Mouse (Mus musculus): Measurements from ENCODE around the gene Gm9887. TPM values are rescaled to one million over a fixed set of nuclear protein-coding genes. Genes with fewer than 3 reads are reported as not detected.
A peak's percentile ranks its signal among the peaks of the same experiment; 100 is the strongest.

Gene Gm9887
- 6.5 TPM for polyA plus RNA-seq (2012; fragmentation: generic; extraction: Trizol)
- long read RNA-seq, experiment 1, result 0 reads
- long read RNA-seq, experiment 2, result 0 reads

DNA sequence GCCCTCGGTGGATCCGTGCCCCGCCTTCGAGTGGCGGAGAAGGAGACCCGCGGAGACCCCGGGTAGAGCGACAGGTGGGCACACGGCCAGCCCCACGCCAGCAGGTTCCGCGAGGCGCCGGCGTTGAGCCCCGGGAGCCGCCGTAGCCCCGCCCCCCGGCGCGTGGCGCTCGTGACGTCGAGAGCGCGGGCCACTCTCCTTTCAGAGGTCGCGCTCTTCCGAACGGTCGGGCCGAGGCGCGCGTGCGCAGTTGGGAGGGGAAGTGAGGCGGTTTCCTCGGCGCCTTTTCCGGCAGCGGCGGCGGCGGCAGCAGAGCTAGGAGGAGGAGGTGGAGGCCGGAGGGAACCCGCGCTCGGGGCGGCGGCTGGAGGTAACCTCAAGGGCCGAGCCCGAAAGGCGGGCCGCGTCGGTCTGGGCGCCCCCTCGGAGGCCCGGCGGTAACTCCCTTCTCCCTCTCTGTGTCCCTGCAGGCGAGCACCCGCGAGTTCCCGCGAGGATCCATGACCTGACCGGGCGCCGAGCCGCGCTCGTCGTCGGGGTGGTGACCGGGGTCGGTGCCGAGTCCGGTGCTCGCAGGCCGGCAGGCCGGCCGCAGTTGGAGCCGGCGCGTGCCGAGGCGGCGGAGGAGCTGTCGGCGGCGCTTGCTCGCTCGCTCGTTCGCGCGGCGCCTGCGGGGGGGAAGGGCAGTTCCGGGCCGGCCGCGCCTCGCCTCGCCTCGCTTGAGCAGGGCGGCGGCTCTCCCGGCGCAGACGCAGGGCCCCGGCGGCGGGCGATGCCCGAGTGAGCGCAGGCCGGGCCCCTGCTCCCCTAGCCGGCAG lies at the start of gene Gm9887, which contains the start of gene Arf6:
Gm9887 (minus strand) TSS at position 605 of the 818 bp plus-strand sequence.
Arf6 (plus strand) TSS at position 297 of the 818 bp plus-strand sequence.
- peaks cover 43% of the 10 kb centered on the region for H3K36me3 ChIP-seq (ENCODE audit: control insufficient read depth, insufficient read depth)
- H3ac ChIP-seq (ENCODE audit: control insufficient read depth, insufficient read length, low read depth), result peak within 1 kb of the TSS; percentile 96
- peak within 1 kb of the TSS; percentile 91 for H3K4me3 ChIP-seq (ENCODE audit: insufficient read depth, poor library complexity, severe bottlenecking)
- H3K27me3 ChIP-seq (ENCODE audit: control insufficient read depth, insufficient read depth, insufficient read length), result no peaks in the 10 kb centered on the region
- TF ChIP-seq FOSL1 (IDR thresholded peaks at IDR 0.05; ENCODE audit: insufficient read depth, low read length, poor library complexity, severe bottlenecking) (no peak), MAX (IDR thresholded peaks at IDR 0.05) (peak; percentile 53), CTCF (IDR thresholded peaks at IDR 0.05; ENCODE audit: control insufficient read depth, insufficient read depth, insufficient read length) (no peak)
- peaks cover 52% of the 10 kb centered on the region for H3K79me2 ChIP-seq (ENCODE audit: control insufficient read depth, insufficient read depth)
- peaks cover 47% of the 10 kb centered on the region for H3K79me3 ChIP-seq (ENCODE audit: low read depth)

DNA sequence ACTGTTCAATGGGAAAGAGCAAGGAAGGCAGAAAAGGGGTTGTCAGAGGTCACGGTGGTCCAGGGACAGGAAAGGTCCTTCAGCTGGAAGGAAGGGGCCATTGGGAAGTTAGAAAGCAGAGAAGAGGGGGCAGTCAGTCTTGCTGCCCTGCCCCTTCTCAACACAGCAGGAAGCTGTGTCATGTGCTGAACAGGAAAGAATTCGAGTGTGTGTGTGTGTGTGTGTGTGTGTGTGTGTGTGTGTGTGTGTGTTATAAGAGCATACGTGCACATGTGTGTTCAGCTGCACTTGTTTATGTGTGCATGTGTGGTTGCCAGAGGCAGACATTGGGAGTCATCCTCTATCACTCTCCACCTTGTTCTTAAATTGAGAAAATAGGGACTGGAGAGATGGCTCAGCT lies 48.5 kb upstream of the Gm9887 start:
- Histone ChIP-seq H3K79me3 (ENCODE audit: low read depth) (no peaks in the 10 kb centered on the region), H3K36me3 (ENCODE audit: control insufficient read depth, insufficient read depth) (no peaks in the 10 kb centered on the region), H3K4me3 (ENCODE audit: insufficient read depth, poor library complexity, severe bottlenecking) (no peak overlapping the region), H3ac (ENCODE audit: control insufficient read depth, insufficient read length, low read depth) (no peak overlapping the region), H3K79me2 (ENCODE audit: control insufficient read depth, insufficient read depth) (no peaks in the 10 kb centered on the region), H3K27me3 (ENCODE audit: control insufficient read depth, insufficient read depth, insufficient read length) (no peaks in the 10 kb centered on the region)
- TF ChIP-seq CEBPB (IDR thresholded peaks at IDR 0.05; ENCODE audit: low read depth), result no peak

DNA sequence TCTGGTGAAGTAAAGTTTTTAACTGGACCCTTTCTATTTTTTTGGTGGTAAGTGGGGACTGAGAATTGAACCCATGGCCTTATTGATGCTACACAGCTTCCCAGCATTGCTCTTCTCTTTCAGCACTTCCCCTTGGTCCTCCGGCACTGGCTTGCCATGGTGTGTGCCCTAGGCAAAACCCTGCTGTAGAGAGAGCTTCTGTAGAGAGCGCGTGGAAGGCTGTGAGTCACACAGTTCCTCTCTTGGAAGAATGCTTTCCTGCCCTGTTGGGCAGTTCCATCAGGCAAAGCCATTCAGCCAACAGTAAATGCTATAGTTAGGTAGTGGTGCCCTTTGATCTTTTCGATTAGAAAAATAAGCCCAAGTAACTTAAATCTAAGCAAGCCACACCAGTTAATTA lies 47.3 kb upstream of the Gm9887 start:
- Histone ChIP-seq H3K4me3 (ENCODE audit: insufficient read depth, poor library complexity, severe bottlenecking) (no peak overlapping the region), H3ac (ENCODE audit: control insufficient read depth, insufficient read length, low read depth) (no peak overlapping the region), H3K27me3 (ENCODE audit: control insufficient read depth, insufficient read depth, insufficient read length) (no peaks in the 10 kb centered on the region), H3K36me3 (ENCODE audit: control insufficient read depth, insufficient read depth) (no peaks in the 10 kb centered on the region), H3K79me3 (ENCODE audit: low read depth) (no peaks in the 10 kb centered on the region), H3K79me2 (ENCODE audit: control insufficient read depth, insufficient read depth) (no peaks in the 10 kb centered on the region)
- TF ChIP-seq FOSL1 (IDR thresholded peaks at IDR 0.05; ENCODE audit: insufficient read depth, low read length, poor library complexity, severe bottlenecking), result no peak
- no peak for TF ChIP-seq CEBPB (IDR thresholded peaks at IDR 0.05; ENCODE audit: low read depth)
- no peak for TF ChIP-seq CTCF (IDR thresholded peaks at IDR 0.05; ENCODE audit: control insufficient read depth, insufficient read depth, insufficient read length)
- no peak for TF ChIP-seq MYOD1 (IDR thresholded peaks at IDR 0.05; ENCODE audit: control insufficient read depth, insufficient read length, low read depth)
- no peak for TF ChIP-seq MAX (IDR thresholded peaks at IDR 0.05)
- no peak for TF ChIP-seq USF1 (IDR thresholded peaks at IDR 0.05; ENCODE audit: low read depth)
- TF ChIP-seq MYOG (IDR thresholded peaks at IDR 0.05; ENCODE audit: control insufficient read depth, extremely low read depth, insufficient read length), result no peak

DNA sequence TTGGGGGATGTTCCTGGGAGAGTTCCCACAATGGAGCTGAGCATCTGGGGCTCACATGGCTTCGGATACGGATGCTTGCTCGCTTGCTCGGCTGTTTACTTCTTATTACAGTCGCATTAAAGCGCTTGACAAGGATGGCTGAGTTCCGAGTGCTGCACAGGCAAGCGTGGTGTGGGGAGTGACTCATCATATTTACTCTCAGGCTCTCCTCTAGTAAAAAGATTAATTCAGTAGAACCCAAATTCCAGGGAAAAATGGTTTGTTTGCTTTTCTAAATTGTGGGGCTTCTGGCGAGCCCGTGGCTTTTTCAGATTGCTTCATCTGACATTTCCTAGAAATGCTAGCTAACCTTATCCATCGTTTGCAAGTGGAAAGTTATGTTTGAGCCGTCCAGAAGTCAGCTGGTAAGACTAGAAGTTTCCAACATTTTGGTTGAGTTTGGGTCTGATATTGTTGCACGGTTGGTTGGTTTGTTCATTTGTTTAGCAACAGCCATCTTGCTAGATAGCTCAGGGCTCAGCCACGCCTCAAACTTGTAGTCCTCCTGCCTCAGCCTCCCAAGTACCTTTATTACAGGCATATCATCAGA lies 46.9 kb upstream of the Gm9887 start:
- no peaks in the 10 kb centered on the region for H3K36me3 ChIP-seq (ENCODE audit: control insufficient read depth, insufficient read depth)
- peak; percentile 70 for TF ChIP-seq MAX (IDR thresholded peaks at IDR 0.05)
- no peak for TF ChIP-seq MYOD1 (IDR thresholded peaks at IDR 0.05; ENCODE audit: control insufficient read depth, insufficient read length, low read depth)
- peak; percentile 23 for TF ChIP-seq FOSL1 (IDR thresholded peaks at IDR 0.05; ENCODE audit: insufficient read depth, low read length, poor library complexity, severe bottlenecking)
- TF ChIP-seq CEBPB (IDR thresholded peaks at IDR 0.05; ENCODE audit: low read depth), result peak; percentile 92
- no peak overlapping the region for H3ac ChIP-seq (ENCODE audit: control insufficient read depth, insufficient read length, low read depth)
- H3K4me3 ChIP-seq (ENCODE audit: insufficient read depth, poor library complexity, severe bottlenecking), result no peak overlapping the region
- H3K27me3 ChIP-seq (ENCODE audit: control insufficient read depth, insufficient read depth, insufficient read length), result no peaks in the 10 kb centered on the region
- no peaks in the 10 kb centered on the region for H3K79me2 ChIP-seq (ENCODE audit: control insufficient read depth, insufficient read depth)
- no peaks in the 10 kb centered on the region for H3K79me3 ChIP-seq (ENCODE audit: low read depth)

DNA sequence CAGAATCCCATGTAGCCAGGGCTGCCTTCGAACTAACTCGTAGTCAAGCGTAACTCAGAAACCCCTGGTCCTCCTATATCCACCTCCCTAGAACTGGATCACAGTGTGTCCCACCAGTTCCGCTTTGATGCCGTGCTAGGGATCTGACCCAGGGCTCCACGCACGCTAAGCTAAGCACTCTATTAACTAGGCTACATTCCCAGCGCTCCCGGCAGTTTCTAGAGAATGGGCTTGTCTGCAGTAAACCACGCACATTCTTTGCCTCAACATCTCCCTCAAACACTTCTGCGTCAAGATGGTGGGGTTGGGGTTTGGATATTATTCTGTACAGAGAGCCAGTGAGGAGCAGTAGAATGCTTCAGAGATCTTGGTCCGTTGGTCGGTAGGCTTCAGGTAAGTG lies 46.3 kb upstream of the Gm9887 start:
- no peak overlapping the region for H3K4me3 ChIP-seq (ENCODE audit: insufficient read depth, poor library complexity, severe bottlenecking)
- TF ChIP-seq FOSL1 (IDR thresholded peaks at IDR 0.05; ENCODE audit: insufficient read depth, low read length, poor library complexity, severe bottlenecking), result no peak
- TF ChIP-seq MAX (IDR thresholded peaks at IDR 0.05), result no peak
- no peak for TF ChIP-seq MYOG (IDR thresholded peaks at IDR 0.05; ENCODE audit: control insufficient read depth, extremely low read depth, insufficient read length)
- no peak for TF ChIP-seq MYOD1 (IDR thresholded peaks at IDR 0.05; ENCODE audit: control insufficient read depth, insufficient read length, low read depth)
- TF ChIP-seq CEBPB (IDR thresholded peaks at IDR 0.05; ENCODE audit: low read depth), result no peak
- no peak for TF ChIP-seq CTCF (IDR thresholded peaks at IDR 0.05; ENCODE audit: control insufficient read depth, insufficient read depth, insufficient read length)
- H3ac ChIP-seq (ENCODE audit: control insufficient read depth, insufficient read length, low read depth), result no peak overlapping the region
- H3K79me2 ChIP-seq (ENCODE audit: control insufficient read depth, insufficient read depth), result no peaks in the 10 kb centered on the region
- H3K79me3 ChIP-seq (ENCODE audit: low read depth), result no peaks in the 10 kb centered on the region
- no peaks in the 10 kb centered on the region for H3K27me3 ChIP-seq (ENCODE audit: control insufficient read depth, insufficient read depth, insufficient read length)
- H3K36me3 ChIP-seq (ENCODE audit: control insufficient read depth, insufficient read depth), result no peaks in the 10 kb centered on the region

DNA sequence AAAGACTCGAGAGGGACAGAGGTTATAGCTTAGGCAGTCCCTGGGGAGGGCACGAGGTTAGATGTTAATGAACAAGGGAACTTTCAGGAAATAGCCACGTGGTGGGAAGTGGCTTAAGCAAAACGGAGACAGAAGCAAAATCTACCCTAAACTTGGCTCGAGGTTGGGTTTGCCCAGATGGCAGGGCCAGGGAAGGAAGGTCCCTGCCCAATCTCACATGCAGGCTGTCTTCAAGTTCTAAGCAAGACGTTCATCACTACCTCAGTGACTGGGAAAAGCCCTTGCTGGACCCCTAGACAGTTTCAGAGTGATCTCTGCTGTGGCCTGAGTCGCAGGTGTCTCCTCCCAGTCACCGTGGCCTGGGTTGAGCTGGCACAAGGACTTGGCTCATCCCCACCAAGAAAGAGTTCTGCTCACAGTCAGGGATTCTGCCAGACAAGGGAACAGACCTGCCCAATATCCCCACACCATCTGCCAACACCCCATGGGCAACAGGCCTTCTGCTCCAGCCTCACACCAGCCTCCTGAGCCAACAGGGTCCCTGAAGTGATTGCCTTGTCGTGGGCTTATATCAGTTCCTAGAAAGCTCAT lies 45.5 kb upstream of the Gm9887 start:
- Histone ChIP-seq H3K4me3 (ENCODE audit: insufficient read depth, poor library complexity, severe bottlenecking) (no peak overlapping the region), H3K79me3 (ENCODE audit: low read depth) (no peaks in the 10 kb centered on the region), H3K79me2 (ENCODE audit: control insufficient read depth, insufficient read depth) (no peaks in the 10 kb centered on the region), H3ac (ENCODE audit: control insufficient read depth, insufficient read length, low read depth) (no peak overlapping the region), H3K27me3 (ENCODE audit: control insufficient read depth, insufficient read depth, insufficient read length) (no peaks in the 10 kb centered on the region), H3K36me3 (ENCODE audit: control insufficient read depth, insufficient read depth) (no peaks in the 10 kb centered on the region)
- TF ChIP-seq FOSL1 (IDR thresholded peaks at IDR 0.05; ENCODE audit: insufficient read depth, low read length, poor library complexity, severe bottlenecking) (no peak), CTCF (IDR thresholded peaks at IDR 0.05; ENCODE audit: control insufficient read depth, insufficient read depth, insufficient read length) (no peak), USF1 (IDR thresholded peaks at IDR 0.05; ENCODE audit: low read depth) (peak; percentile 51), CEBPB (IDR thresholded peaks at IDR 0.05; ENCODE audit: low read depth) (no peak), MYOD1 (IDR thresholded peaks at IDR 0.05; ENCODE audit: control insufficient read depth, insufficient read length, low read depth) (no peak), MYOG (IDR thresholded peaks at IDR 0.05; ENCODE audit: control insufficient read depth, extremely low read depth, insufficient read length) (no peak)
